Mouse (Mus musculus) liver, adult 2 months (tissue): Measurements from ENCODE around the gene Tssc4. TPM values are rescaled to one million over a fixed set of nuclear protein-coding genes. Genes with fewer than 3 reads are reported as not detected.

ENCODE experiments used
- DNase-seq: peaks from one replicate; pipeline ENCODE4 v3.0.0-alpha.2; 2011; ENCODE audit warnings: low read depth, low spot score; ENCODE audit errors: extremely low read depth
- H3K27ac ChIP-seq: fragments of 200-500 bp; replicated peaks from 2 replicates; pipeline ENCODE4 v1.5.1; 2012; ENCODE audit warnings: low read depth, mild to moderate bottlenecking, control low read depth, inconsistent platforms, low read length; ENCODE audit not compliant: insufficient read depth
- H3K27me3 ChIP-seq: fragments of 200-500 bp; 2 replicates; pipeline ENCODE4 v1.6.1; 2012; ENCODE audit warnings: mild to moderate bottlenecking, moderate library complexity, low read length, inconsistent platforms; ENCODE audit not compliant: control insufficient read depth, insufficient read depth
- H3K36me3 ChIP-seq: fragments of 200-500 bp; 2 replicates; pipeline ENCODE4 v1.6.1; 2012; ENCODE audit warnings: low read length, inconsistent platforms; ENCODE audit not compliant: control insufficient read depth, insufficient read depth
- H3K4me1 ChIP-seq: fragments of 200-500 bp; 2 replicates; pipeline ENCODE4 v1.6.1; 2011; ENCODE audit warnings: low read length; ENCODE audit not compliant: control insufficient read depth, insufficient read depth
- H3K4me3 ChIP-seq: fragments of 200-500 bp; 2 replicates; pipeline ENCODE4 v1.5.1; 2011; ENCODE audit warnings: low read depth, mild to moderate bottlenecking, control low read depth, low read length, moderate library complexity; ENCODE audit not compliant: insufficient read depth
- H3K79me2 ChIP-seq: fragments of 200-500 bp; 2 replicates; pipeline ENCODE4 v1.6.1; 2012; ENCODE audit warnings: inconsistent platforms, mild to moderate bottlenecking, low read length, moderate library complexity; ENCODE audit not compliant: control insufficient read depth, insufficient read depth
- H3K9ac ChIP-seq: fragments of 200-500 bp; 2 replicates; pipeline ENCODE4 v1.6.1; 2012; ENCODE audit warnings: low read depth, mild to moderate bottlenecking, control low read depth, inconsistent platforms, low read length
- CTCF ChIP-seq: fragments of 200-500 bp; IDR thresholded peaks from 2 replicates; pipeline ENCODE4 v1.5.1; 2011; ENCODE audit warnings: low read depth, low read length, control low read depth
- POLR2A ChIP-seq: fragments of 200-500 bp; IDR thresholded peaks from 2 replicates; pipeline ENCODE4 v1.6.1; 2011; ENCODE audit warnings: low read length, control low read depth; ENCODE audit not compliant: insufficient read depth; ENCODE audit errors: extremely low read depth
- WGBS: fragments of 180-500 bp; shearing (Covaris S2); methylation state at CpG from one replicate; pipeline ENCODE4 v1.1.7; 2018; 5-methylcytosine and 5-hydroxymethylcytosine counted together
- polyA plus RNA-seq: library from polyadenylated mRNA; depleted of rRNA; stranded (reverse); fragments of >200 nt; gene quantifications from 2 replicates; pipeline ENCODE4 v1.2.3, GENCODE M21; 2012
- total RNA-seq: library from RNA; depleted of rRNA; stranded (reverse); fragments of >200 nt; gene quantifications from 2 replicates; pipeline ENCODE4 v1.2.3, GENCODE M21; 2014

The Tssc4 gene
- total and polyA plus RNA-seq, 2 experiments = 11.9 to 47.7 TPM

DNA sequence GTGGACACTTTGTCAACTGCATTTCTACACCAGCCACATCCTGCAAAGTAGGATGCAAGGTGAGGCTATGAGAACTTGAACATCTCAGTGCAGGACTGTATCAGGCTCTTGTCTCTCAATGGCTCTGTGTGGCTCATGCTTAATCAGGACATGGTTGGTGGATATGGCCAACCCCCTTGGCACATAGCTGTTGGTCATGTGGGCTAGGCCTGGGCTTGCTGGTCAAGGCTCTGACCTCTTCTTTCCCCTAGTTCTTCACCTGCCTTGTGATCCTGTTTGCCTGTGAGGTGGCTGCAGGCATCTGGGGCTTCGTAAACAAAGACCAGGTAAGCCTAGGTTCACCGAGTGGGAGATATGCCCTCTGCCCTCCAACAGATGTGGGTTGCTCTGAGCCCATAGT lies 3.4 kb upstream of the Tssc4 start:
- peak; percentile 73 for DNase-seq
- Histone ChIP-seq H3K36me3 (peaks cover 20% of the 10 kb centered on the region), H3K79me2 (no peaks in the 10 kb centered on the region; the same call in 1 of the 2 replicates), H3K27ac (no peak overlapping the region), H3K9ac (no peak overlapping the region), H3K4me3 (no peak overlapping the region), H3K27me3 (no peaks in the 10 kb centered on the region), H3K4me1 (peaks cover 15% of the 10 kb centered on the region; the same call in 1 of the 2 replicates)
- 50% methylated on average over 2 of the region's 2 CpGs for WGBS
- TF ChIP-seq POLR2A (no peak), CTCF (no peak)

DNA sequence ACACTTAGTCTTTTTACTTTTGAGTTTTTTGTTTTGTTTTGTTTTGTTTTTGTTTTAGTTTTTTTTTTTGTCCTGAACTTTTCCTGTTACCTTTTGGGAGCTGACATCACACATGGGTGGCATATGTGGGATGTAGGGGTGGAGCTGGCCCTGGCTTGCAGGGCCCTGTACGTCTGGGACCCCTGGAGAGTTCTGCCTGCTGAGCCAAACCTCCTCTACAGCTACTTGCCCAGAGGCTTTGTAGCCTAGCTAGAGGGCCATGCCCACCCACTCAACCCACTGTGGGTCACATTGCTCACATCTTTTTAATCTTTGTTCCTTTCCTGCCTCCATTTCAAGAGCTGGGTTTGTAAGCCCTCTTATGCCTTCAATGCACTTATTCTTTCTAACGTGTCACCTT lies 1.6 kb upstream of the Tssc4 start:
- WGBS = 79% methylated on average over 2 of the region's 2 CpGs
- H3K9ac ChIP-seq = no peak overlapping the region
- no peak for DNase-seq
- H3K4me1 ChIP-seq = peaks cover 15% of the 10 kb centered on the region; the same call in 1 of the 2 replicates
- H3K36me3 ChIP-seq = peaks cover 14% of the 10 kb centered on the region
- no peaks in the 10 kb centered on the region for H3K27me3 ChIP-seq
- no peak overlapping the region for H3K4me3 ChIP-seq
- H3K27ac ChIP-seq = no peak overlapping the region
- H3K79me2 ChIP-seq = no peaks in the 10 kb centered on the region
- no peak for TF ChIP-seq POLR2A
- TF ChIP-seq CTCF = no peak

DNA sequence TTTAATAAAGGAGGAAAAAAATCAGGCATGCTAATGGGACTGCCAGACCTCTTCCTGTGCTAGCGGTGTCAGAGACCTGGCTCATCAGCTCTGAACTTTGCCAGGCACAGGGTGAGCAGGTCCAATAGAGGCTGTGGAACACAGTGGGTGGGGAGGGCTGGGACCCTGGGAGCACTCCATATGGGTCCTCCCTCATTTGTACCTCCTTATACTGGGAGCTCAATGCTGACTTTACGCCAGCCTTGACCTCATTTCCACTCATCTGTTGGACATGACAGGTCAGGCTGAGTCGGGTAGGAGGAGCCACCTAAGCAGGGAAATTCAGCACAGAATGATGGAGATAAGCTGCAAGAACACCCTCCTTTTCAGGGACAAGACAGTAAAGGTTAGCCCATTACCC lies 1.2 kb upstream of the Tssc4 start:
- Histone ChIP-seq H3K4me1 (peaks cover 15% of the 10 kb centered on the region; the same call in 1 of the 2 replicates), H3K36me3 (peaks cover 11% of the 10 kb centered on the region), H3K79me2 (no peaks in the 10 kb centered on the region), H3K4me3 (no peak overlapping the region), H3K27me3 (no peaks in the 10 kb centered on the region), H3K27ac (no peak overlapping the region), H3K9ac (no peak overlapping the region)
- TF ChIP-seq POLR2A (no peak), CTCF (no peak)
- 93% methylated on average over 3 of the region's 3 CpGs for WGBS
- no peak for DNase-seq

DNA sequence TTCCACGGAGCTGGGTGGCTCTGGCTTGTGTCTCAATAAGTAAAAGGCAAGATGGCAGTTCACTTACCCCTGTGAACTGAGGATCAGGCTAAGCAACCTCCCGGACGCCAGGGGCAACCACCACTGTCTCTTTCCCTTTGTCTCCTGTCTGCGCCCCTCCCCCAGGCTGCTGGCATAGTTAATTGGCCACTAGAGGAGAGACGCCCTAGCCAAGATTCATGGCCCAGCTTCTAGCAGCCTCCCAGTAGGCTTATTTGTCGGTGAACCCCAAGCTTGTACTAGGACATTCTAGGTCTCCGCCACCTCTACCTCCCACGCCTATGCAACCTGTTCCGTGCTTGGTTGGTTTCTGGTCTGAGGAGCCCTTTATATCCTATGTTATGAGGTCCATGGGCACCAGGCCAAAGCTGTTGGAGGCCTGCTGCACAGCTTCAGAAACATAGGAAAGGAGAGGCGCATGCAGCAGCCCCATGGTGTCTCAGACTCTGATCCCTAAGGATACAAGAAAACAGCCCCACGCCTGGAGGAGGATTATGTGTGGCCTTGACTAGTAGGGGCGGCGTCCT lies 650 bp upstream of the Tssc4 start:
- Histone ChIP-seq H3K4me1 (peaks cover 15% of the 10 kb centered on the region; the same call in 1 of the 2 replicates), H3K27ac (peak overlapping the region; percentile 73), H3K27me3 (no peaks in the 10 kb centered on the region), H3K4me3 (no peak overlapping the region; the same call in 1 of the 2 replicates), H3K9ac (peak overlapping the region; percentile 27), H3K79me2 (no peaks in the 10 kb centered on the region), H3K36me3 (peaks cover 6% of the 10 kb centered on the region)
- WGBS = 60% methylated on average over 13 of the region's 13 CpGs
- no peak for DNase-seq
- TF ChIP-seq CTCF (no peak), POLR2A (no peak)

DNA sequence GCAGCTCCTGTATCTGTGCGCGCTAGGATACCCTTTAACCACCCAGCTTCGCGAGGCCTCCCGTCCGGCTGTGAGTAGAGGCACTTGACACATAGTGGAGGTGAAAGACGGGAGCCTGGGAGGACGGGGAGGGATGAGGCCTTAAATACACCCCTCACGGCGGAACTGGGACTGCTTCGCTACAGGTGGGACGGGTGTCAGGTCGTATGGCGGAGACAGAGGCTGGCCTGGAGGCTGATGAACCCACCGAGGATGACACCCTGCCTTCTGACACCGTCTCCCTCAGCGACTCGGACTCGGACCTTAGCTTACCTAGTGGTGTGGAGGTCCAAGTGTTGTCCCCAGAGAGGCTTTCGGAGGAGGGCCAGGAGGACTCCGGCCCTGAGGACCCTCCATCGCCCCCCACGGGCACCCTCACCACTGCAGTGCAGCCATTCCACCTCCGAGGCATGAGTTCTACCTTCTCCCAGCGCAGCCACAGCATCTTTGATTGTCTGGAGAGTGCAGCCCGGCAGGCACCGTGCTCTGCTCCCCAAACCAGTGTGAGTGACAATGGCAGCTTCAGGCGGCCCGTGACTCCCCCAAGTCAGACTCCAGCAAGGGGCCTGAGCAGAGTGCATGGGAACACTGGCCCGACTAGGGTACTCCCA lies 827 bp downstream of the Tssc4 start:
- Histone ChIP-seq H3K27me3 (no peaks in the 10 kb centered on the region), H3K36me3 (no peaks in the 10 kb centered on the region), H3K9ac (peak overlapping the region; percentile 77), H3K4me1 (peaks cover 15% of the 10 kb centered on the region; the same call in 1 of the 2 replicates), H3K4me3 (peak overlapping the region; percentile 74), H3K79me2 (no peaks in the 10 kb centered on the region), H3K27ac (peak overlapping the region; percentile 38)
- no peak for TF ChIP-seq CTCF
- TF ChIP-seq POLR2A = no peak
- WGBS = 7% methylated on average over 30 of the region's 30 CpGs
- DNase-seq = no peak

DNA sequence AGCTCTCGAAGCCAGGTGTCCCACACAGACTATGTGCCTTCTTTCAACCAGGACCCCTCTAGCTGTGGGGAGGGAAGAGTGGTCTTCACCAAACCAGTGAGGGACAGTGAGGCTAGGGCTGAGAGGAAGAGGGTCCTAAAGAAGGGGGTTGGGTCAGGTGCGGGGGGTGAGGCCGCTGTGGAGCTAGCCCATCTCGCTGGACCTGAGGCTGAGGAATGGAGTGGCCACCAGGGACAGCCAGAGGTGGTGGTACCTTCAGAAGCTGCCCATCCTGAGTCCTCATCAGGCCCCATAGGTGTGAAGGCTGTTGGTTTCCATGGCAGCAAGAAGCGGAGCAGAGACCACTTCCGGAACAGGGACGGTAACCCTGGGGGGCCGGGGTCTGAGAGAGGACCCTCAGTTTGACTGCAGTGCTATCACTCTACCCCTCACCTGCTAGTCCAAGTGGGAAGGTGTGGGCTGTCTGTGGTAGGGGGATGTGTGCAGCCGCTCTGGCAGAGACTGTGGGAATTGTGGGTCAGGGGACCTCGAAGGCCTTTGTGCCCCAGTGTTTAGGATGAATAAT lies 1.5 kb downstream of the Tssc4 start:
- TF ChIP-seq CTCF = no peak
- no peak for TF ChIP-seq POLR2A

More for the DNA sequence above, 1.5 kb downstream of the Tssc4 start:
- no peaks in the 10 kb centered on the region for H3K79me2 ChIP-seq
- 93% methylated on average over 10 of the region's 10 CpGs for WGBS
- peaks cover 15% of the 10 kb centered on the region; the same call in 1 of the 2 replicates for H3K4me1 ChIP-seq
- H3K27ac ChIP-seq = no peak overlapping the region
- no peaks in the 10 kb centered on the region for H3K36me3 ChIP-seq
- no peaks in the 10 kb centered on the region for H3K27me3 ChIP-seq
- H3K9ac ChIP-seq = no peak overlapping the region
- no peak for DNase-seq
- H3K4me3 ChIP-seq = no peak overlapping the region
